Mouse (Mus musculus): ENCODE results near the gene Inafm2. TPM values are rescaled to one million over a fixed set of nuclear protein-coding genes. Genes with fewer than 3 reads are reported as not detected.

The Inafm2 gene
- polyA plus RNA-seq, 1 experiment, result 19.0 TPM

- no peak for TF ChIP-seq CTCF (IDR thresholded peaks at IDR 0.05; ENCODE audit: borderline replicate concordance, insufficient read depth, low read length)
- peak; percentile 32 for TF ChIP-seq POLR2A (IDR thresholded peaks at IDR 0.05; ENCODE audit: low read depth, low read length)
- Histone ChIP-seq H3K4me1 (ENCODE audit: control insufficient read depth, insufficient read depth, low read length) (peaks cover 20% of the 10 kb centered on the region), H3K4me3 (ENCODE audit: insufficient read depth, low read length) (no peak overlapping the region), H3K27ac (ENCODE audit: insufficient read depth, low read length) (peak overlapping the region; percentile 99)
These were observed 17.2 kb downstream of the Inafm2 start for GRCm38 (mm10) chr2:118762784-118763148.

- H3K4me1 ChIP-seq (ENCODE audit: control insufficient read depth, insufficient read depth, low read length), result peaks cover 20% of the 10 kb centered on the region
- peak overlapping the region; percentile 99 for H3K27ac ChIP-seq (ENCODE audit: insufficient read depth, low read length)
- H3K4me3 ChIP-seq (ENCODE audit: insufficient read depth, low read length), result no peak overlapping the region
- TF ChIP-seq CTCF (IDR thresholded peaks at IDR 0.05; ENCODE audit: borderline replicate concordance, insufficient read depth, low read length) (no peak), POLR2A (IDR thresholded peaks at IDR 0.05; ENCODE audit: low read depth, low read length) (peak; percentile 58; the same call in 1 of the 2 replicates)
These were observed 17.9 kb downstream of the Inafm2 start for GRCm38 (mm10) chr2:118763469-118763868.

- no peak overlapping the region for H3K4me3 ChIP-seq (ENCODE audit: insufficient read depth, low read length)
- peaks cover 20% of the 10 kb centered on the region for H3K4me1 ChIP-seq (ENCODE audit: control insufficient read depth, insufficient read depth, low read length)
- peak overlapping the region; percentile 99 for H3K27ac ChIP-seq (ENCODE audit: insufficient read depth, low read length)
- TF ChIP-seq POLR2A (IDR thresholded peaks at IDR 0.05; ENCODE audit: low read depth, low read length) (no peak), CTCF (IDR thresholded peaks at IDR 0.05; ENCODE audit: borderline replicate concordance, insufficient read depth, low read length) (no peak)
These were observed 18.7 kb downstream of the Inafm2 start for GRCm38 (mm10) chr2:118764094-118764831.

- Histone ChIP-seq H3K4me3 (ENCODE audit: insufficient read depth, low read length) (no peak overlapping the region), H3K4me1 (ENCODE audit: control insufficient read depth, insufficient read depth, low read length) (peaks cover 20% of the 10 kb centered on the region), H3K27ac (ENCODE audit: insufficient read depth, low read length) (no peak overlapping the region)
- TF ChIP-seq POLR2A (IDR thresholded peaks at IDR 0.05; ENCODE audit: low read depth, low read length), result no peak
- TF ChIP-seq CTCF (IDR thresholded peaks at IDR 0.05; ENCODE audit: borderline replicate concordance, insufficient read depth, low read length), result no peak
These were observed 19.3 kb downstream of the Inafm2 start for GRCm38 (mm10) chr2:118764875-118765274.

- Histone ChIP-seq H3K4me1 (ENCODE audit: control insufficient read depth, insufficient read depth, low read length) (peaks cover 17% of the 10 kb centered on the region), H3K27ac (ENCODE audit: insufficient read depth, low read length) (peak overlapping the region; percentile 49; the same call in 1 of the 2 replicates), H3K4me3 (ENCODE audit: insufficient read depth, low read length) (no peak overlapping the region)
- TF ChIP-seq CTCF (IDR thresholded peaks at IDR 0.05; ENCODE audit: borderline replicate concordance, insufficient read depth, low read length) (no peak), POLR2A (IDR thresholded peaks at IDR 0.05; ENCODE audit: low read depth, low read length) (no peak)
These were observed 20.8 kb downstream of the Inafm2 start for GRCm38 (mm10) chr2:118766041-118767033.

GRCm38 (mm10) chr2:118772158-118772874, 26.8 kb downstream of the Inafm2 start, which contains the start of gene Phgr1:
Gene Phgr1 (plus strand): TSS chr2:118772769.
- Histone ChIP-seq H3K4me1 (ENCODE audit: control insufficient read depth, insufficient read depth, low read length) (no peaks in the 10 kb centered on the region), H3K4me3 (ENCODE audit: insufficient read depth, low read length) (no peak within 1 kb of the TSS), H3K27ac (ENCODE audit: insufficient read depth, low read length) (no peak within 1 kb of the TSS)
- no peak for TF ChIP-seq POLR2A (IDR thresholded peaks at IDR 0.05; ENCODE audit: low read depth, low read length)
- TF ChIP-seq CTCF (IDR thresholded peaks at IDR 0.05; ENCODE audit: borderline replicate concordance, insufficient read depth, low read length), result no peak

- Histone ChIP-seq H3K4me1 (ENCODE audit: control insufficient read depth, insufficient read depth, low read length) (no peaks in the 10 kb centered on the region), H3K27ac (ENCODE audit: insufficient read depth, low read length) (no peak overlapping the region), H3K4me3 (ENCODE audit: insufficient read depth, low read length) (no peak overlapping the region)
- no peak for TF ChIP-seq POLR2A (IDR thresholded peaks at IDR 0.05; ENCODE audit: low read depth, low read length)
- TF ChIP-seq CTCF (IDR thresholded peaks at IDR 0.05; ENCODE audit: borderline replicate concordance, insufficient read depth, low read length), result no peak
These were observed 29.0 kb downstream of the Inafm2 start for GRCm38 (mm10) chr2:118774536-118774935.

GRCm38 (mm10) chr2:118775396-118775795, 29.8 kb downstream of the Inafm2 start:
- Histone ChIP-seq H3K27ac (ENCODE audit: insufficient read depth, low read length) (no peak overlapping the region), H3K4me1 (ENCODE audit: control insufficient read depth, insufficient read depth, low read length) (no peaks in the 10 kb centered on the region), H3K4me3 (ENCODE audit: insufficient read depth, low read length) (no peak overlapping the region)
- TF ChIP-seq POLR2A (IDR thresholded peaks at IDR 0.05; ENCODE audit: low read depth, low read length), result no peak
- TF ChIP-seq CTCF (IDR thresholded peaks at IDR 0.05; ENCODE audit: borderline replicate concordance, insufficient read depth, low read length), result no peak

GRCm38 (mm10) chr2:118775846-118776245, 30.3 kb downstream of the Inafm2 start:
- H3K4me3 ChIP-seq (ENCODE audit: insufficient read depth, low read length), result no peak overlapping the region
- no peak overlapping the region for H3K27ac ChIP-seq (ENCODE audit: insufficient read depth, low read length)
- TF ChIP-seq POLR2A (IDR thresholded peaks at IDR 0.05; ENCODE audit: low read depth, low read length) (no peak), CTCF (IDR thresholded peaks at IDR 0.05; ENCODE audit: borderline replicate concordance, insufficient read depth, low read length) (no peak)
- no peaks in the 10 kb centered on the region for H3K4me1 ChIP-seq (ENCODE audit: control insufficient read depth, insufficient read depth, low read length)

Data from embryonic fibroblast, embryonic 13.5 days (primary cell).